Mouse (Mus musculus): ENCODE data around the gene Ccdc93. TPM values are rescaled to one million over a fixed set of nuclear protein-coding genes. Genes with fewer than 3 reads are reported as not detected.

Ccdc93 gene
- polyA plus RNA-seq, 1 experiment: 8.1 TPM

DNA sequence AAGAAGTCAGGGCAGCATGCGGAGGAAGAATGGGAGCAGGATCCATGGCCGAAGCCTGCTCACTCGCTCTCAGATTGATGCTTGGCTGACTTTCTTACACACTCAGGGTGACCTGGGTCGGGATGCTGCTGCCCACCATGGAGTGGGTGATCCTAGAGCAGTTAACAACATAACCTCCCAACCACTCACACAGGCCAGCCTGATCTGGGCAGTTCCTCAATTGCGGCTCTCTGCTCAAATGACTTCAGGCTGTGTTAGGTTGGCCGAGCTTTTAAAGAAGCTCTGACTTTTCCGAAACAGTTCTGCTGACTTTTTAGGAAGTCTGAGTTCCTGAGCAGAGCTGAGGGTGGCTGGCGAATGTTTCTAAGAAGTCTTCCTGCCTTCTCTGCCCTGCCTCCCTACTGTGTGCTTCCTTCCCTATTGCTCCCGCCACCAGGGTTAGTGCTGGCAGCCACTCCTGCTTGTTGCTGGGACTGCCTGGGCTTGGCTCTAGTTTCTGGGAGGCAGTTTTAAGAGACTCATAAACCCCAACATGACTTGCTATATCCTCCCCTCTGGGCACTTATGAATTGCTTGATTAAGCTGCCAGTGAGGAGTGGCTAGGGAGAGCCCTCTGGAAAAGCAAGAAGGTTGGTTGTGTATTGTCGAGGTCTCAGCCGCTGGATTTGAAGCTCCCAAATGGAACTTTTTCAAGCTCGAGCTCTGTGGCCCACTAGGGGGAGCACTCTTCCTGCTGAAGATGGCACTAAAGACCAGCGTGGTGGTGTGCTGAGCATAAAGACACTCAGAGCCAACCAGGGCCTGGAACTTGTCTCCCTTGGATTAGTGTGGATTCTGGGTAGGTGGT lies 9.9 kb downstream of the Ccdc93 start:
- DNase-seq: peak; percentile 53
- Histone ChIP-seq H3K4me1 (ENCODE audit: control insufficient read depth, insufficient read depth, low read length) (no peaks in the 10 kb centered on the region), H3K4me3 (replicated peaks; ENCODE audit: extremely low read depth, low read depth, low read length) (no peak overlapping the region)
- TF ChIP-seq CTCF (IDR thresholded peaks at IDR 0.05; ENCODE audit: insufficient read depth, low read length) (peak; percentile 82), POLR2A (IDR thresholded peaks at IDR 0.05; ENCODE audit: borderline replicate concordance, extremely low read depth, low read depth, low read length) (no peak)
- 67% methylated on average over 13 of the region's 13 CpGs for WGBS

DNA sequence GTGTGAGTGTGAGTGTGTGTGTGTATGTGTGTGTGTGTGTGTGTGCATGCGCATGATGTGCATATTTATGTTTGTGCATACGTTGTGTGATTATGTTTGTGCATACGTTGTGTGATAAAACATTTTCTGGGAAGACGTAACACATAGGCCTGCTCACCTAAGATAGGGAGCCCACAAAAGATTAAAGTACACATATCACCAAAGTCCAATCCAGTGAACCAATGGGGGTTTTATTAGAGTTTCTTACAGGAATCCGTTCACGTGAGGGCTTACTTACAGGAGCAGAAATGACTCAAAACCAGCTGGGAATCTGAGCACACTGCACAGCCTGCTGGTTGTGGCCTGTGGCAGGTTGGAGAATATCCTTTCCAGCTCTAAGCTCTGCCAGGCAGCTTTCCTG lies 13.3 kb downstream of the Ccdc93 start:
- Histone ChIP-seq H3K4me1 (ENCODE audit: control insufficient read depth, insufficient read depth, low read length) (no peaks in the 10 kb centered on the region), H3K4me3 (replicated peaks; ENCODE audit: extremely low read depth, low read depth, low read length) (no peak overlapping the region)
- no peak for DNase-seq
- 93% methylated on average over 6 of the region's 6 CpGs for WGBS
- TF ChIP-seq POLR2A (IDR thresholded peaks at IDR 0.05; ENCODE audit: borderline replicate concordance, extremely low read depth, low read depth, low read length): no peak
- TF ChIP-seq CTCF (IDR thresholded peaks at IDR 0.05; ENCODE audit: insufficient read depth, low read length): no peak

DNA sequence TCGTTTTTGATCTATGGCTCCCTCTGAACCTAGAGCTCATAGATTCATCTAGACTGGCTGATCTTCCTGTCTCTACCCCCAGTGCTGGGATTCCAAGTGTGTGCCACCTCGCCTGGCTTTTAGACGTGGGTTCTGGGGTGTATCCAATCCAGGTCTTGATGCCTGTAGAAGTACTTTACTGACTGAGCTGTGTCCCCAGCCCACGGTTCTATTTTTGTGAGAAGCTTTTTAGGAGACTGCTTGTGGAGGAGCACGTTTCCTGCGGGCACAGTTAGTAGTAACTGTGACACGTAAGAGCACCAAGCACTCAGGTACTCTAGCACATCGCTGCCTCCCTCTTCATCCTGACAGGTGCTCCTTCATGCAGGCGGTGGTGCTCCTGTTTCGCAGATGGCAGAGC lies 16.4 kb downstream of the Ccdc93 start:
- Histone ChIP-seq H3K4me1 (ENCODE audit: control insufficient read depth, insufficient read depth, low read length) (0 out of 2 replicates have a peak, but pooled peaks cover under 1% of the 10 kb centered on the region), H3K4me3 (replicated peaks; ENCODE audit: extremely low read depth, low read depth, low read length) (no peak overlapping the region)
- TF ChIP-seq CTCF (IDR thresholded peaks at IDR 0.05; ENCODE audit: insufficient read depth, low read length) (no peak), POLR2A (IDR thresholded peaks at IDR 0.05; ENCODE audit: borderline replicate concordance, extremely low read depth, low read depth, low read length) (no peak)
- DNase-seq: no peak
- 95% methylated on average over 10 of the region's 10 CpGs for WGBS

DNA sequence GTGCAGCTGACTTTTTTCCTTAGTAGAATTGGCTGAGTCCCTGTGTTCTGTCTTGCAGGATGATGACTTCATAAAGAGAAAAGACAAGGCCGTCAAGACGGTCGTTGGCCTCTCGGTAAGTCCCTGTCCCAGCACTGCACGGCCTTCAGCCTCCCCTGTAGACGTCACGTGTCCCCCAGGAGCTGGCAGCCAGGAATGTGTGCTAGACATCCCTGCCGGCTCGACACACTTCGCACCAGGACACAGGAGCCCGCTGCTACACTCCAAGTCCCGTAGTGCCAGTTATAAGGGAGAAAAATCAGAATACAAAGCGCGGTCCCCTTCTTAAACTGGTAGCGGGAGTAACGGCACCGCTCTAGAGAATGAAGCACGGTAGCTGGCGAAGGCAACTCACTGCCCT lies 17.3 kb downstream of the Ccdc93 start:
- Histone ChIP-seq H3K4me1 (ENCODE audit: control insufficient read depth, insufficient read depth, low read length) (0 out of 2 replicates have a peak, but pooled peaks cover 2% of the 10 kb centered on the region), H3K4me3 (replicated peaks; ENCODE audit: extremely low read depth, low read depth, low read length) (no peak overlapping the region)
- DNase-seq: no peak
- no peak for TF ChIP-seq POLR2A (IDR thresholded peaks at IDR 0.05; ENCODE audit: borderline replicate concordance, extremely low read depth, low read depth, low read length)
- TF ChIP-seq CTCF (IDR thresholded peaks at IDR 0.05; ENCODE audit: insufficient read depth, low read length): no peak
- 91% methylated on average over 19 of the region's 19 CpGs for WGBS

DNA sequence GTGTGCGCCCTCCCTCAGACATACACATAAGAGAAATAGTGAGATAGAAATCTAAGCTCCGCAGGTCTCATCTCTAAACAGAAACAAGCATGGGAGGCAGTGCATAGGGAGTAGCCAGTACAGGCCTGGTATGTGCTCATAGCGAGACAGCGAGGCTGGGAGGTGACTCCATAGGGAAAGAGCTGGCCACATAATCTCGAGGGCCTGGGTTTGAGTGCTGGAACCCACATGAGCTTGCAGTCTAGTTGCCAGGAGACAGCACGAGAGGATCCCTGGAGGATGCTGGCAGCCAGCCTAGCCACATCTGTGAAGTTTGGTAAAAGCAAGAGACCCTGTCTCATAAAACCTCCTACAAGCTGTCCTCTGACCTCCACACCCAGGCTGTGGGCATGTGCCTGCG lies 20.2 kb downstream of the Ccdc93 start:
- 0 out of 2 replicates have a peak, but pooled peaks cover 2% of the 10 kb centered on the region for H3K4me1 ChIP-seq (ENCODE audit: control insufficient read depth, insufficient read depth, low read length)
- no peak overlapping the region for H3K4me3 ChIP-seq (replicated peaks; ENCODE audit: extremely low read depth, low read depth, low read length)
- no peak for TF ChIP-seq CTCF (IDR thresholded peaks at IDR 0.05; ENCODE audit: insufficient read depth, low read length)
- TF ChIP-seq POLR2A (IDR thresholded peaks at IDR 0.05; ENCODE audit: borderline replicate concordance, extremely low read depth, low read depth, low read length): no peak
- no peak for DNase-seq
- 84% methylated on average over 7 of the region's 7 CpGs for WGBS

DNA sequence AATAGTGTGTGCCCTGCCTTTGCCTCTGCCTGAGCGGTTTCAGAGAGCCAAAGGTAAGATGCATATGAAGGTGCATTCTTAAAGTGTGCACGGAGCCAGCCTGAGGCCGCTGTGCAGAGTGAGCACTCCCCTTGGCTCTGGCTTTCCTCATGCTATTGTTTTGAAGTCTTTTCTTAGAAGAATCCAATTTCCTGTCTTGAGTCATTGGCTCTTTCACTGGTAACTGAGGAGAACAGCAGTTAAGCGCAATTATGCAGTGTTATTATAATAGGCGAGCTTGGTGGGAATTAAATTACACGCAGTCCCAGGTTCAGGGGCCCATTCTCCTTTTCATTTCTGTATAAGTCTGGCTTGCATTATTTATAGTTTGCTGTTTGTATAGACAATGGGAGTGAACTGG lies 21.6 kb downstream of the Ccdc93 start:
- TF ChIP-seq POLR2A (IDR thresholded peaks at IDR 0.05; ENCODE audit: borderline replicate concordance, extremely low read depth, low read depth, low read length) (no peak), CTCF (IDR thresholded peaks at IDR 0.05; ENCODE audit: insufficient read depth, low read length) (no peak)
- H3K4me1 ChIP-seq (ENCODE audit: control insufficient read depth, insufficient read depth, low read length): 0 out of 2 replicates have a peak, but pooled peaks cover 2% of the 10 kb centered on the region
- WGBS: 75% methylated on average over 6 of the region's 6 CpGs
- no peak for DNase-seq
- H3K4me3 ChIP-seq (replicated peaks; ENCODE audit: extremely low read depth, low read depth, low read length): no peak overlapping the region

DNA sequence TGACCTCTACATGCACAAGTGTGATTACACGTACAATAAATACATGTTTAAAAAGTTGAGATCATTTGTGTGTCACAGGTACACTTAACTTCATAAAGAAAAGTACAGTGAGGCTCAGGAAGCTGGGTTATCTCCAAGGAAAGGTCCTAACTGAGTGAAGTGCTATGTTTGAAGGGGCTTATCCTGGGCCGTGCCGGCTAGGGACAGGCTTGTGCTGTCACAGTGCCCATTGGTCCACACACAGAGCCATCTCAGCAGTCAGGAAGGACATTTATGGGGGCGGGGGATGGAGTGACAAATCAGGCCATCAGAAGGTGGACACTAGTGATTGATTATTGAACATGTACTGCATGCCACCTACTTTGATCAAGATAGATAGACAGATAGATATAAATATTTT lies 22.2 kb downstream of the Ccdc93 start:
- Histone ChIP-seq H3K4me1 (ENCODE audit: control insufficient read depth, insufficient read depth, low read length) (0 out of 2 replicates have a peak, but pooled peaks cover 2% of the 10 kb centered on the region), H3K4me3 (replicated peaks; ENCODE audit: extremely low read depth, low read depth, low read length) (no peak overlapping the region)
- no peak for TF ChIP-seq CTCF (IDR thresholded peaks at IDR 0.05; ENCODE audit: insufficient read depth, low read length)
- TF ChIP-seq POLR2A (IDR thresholded peaks at IDR 0.05; ENCODE audit: borderline replicate concordance, extremely low read depth, low read depth, low read length): no peak
- 93% methylated on average over 4 of the region's 4 CpGs for WGBS
- no peak for DNase-seq

DNA sequence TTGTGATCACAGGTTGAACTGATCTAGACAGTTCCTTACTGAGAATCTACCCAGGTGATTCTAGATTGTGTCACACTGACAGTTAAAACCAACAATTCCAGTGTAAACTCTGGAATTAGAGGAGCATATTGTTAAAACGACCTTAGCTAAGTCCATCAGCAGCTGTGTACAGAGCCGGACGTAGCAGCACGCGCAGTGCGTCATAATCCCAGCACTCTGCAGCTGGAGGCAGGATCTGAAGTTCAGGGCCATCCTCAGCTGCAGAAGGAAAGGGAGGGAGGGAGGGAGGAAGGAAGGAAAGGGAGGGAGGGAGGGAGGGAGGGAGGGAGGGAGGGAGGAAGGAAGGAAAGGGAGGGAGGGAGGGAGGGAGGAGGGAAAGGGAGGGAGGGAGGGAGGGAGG lies 24.1 kb downstream of the Ccdc93 start:
- H3K4me1 ChIP-seq (ENCODE audit: control insufficient read depth, insufficient read depth, low read length): 0 out of 2 replicates have a peak, but pooled peaks cover 2% of the 10 kb centered on the region
- TF ChIP-seq CTCF (IDR thresholded peaks at IDR 0.05; ENCODE audit: insufficient read depth, low read length) (no peak), POLR2A (IDR thresholded peaks at IDR 0.05; ENCODE audit: borderline replicate concordance, extremely low read depth, low read depth, low read length) (no peak)
- 82% methylated on average over 6 of the region's 6 CpGs for WGBS
- H3K4me3 ChIP-seq (replicated peaks; ENCODE audit: extremely low read depth, low read depth, low read length): no peak overlapping the region
- DNase-seq: no peak

DNA sequence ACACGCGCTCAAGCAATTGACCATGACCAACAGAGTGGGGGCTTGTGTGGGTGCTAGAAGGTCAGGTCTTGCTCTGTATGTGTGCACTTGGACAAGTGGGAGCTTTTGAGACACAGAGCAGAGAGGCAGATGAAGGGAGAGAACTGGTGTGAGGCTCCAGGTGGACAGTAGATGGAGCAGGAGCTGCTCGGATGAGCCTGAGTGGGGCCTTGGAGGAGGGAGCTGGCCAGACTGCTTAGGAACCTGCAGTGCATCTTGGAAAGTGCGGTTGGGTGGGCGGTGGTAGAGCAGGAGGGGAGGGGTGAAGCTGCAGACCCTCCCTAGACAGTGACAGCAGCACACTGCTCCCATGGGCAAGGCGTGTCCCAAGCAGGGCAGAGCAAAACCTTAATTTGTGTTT lies 29.2 kb downstream of the Ccdc93 start:
- 74% methylated on average over 6 of the region's 6 CpGs for WGBS
- no peak for DNase-seq
- Histone ChIP-seq H3K4me3 (replicated peaks; ENCODE audit: extremely low read depth, low read depth, low read length) (no peak overlapping the region), H3K4me1 (ENCODE audit: control insufficient read depth, insufficient read depth, low read length) (no peaks in the 10 kb centered on the region)
- TF ChIP-seq CTCF (IDR thresholded peaks at IDR 0.05; ENCODE audit: insufficient read depth, low read length): no peak
- no peak for TF ChIP-seq POLR2A (IDR thresholded peaks at IDR 0.05; ENCODE audit: borderline replicate concordance, extremely low read depth, low read depth, low read length)

DNA sequence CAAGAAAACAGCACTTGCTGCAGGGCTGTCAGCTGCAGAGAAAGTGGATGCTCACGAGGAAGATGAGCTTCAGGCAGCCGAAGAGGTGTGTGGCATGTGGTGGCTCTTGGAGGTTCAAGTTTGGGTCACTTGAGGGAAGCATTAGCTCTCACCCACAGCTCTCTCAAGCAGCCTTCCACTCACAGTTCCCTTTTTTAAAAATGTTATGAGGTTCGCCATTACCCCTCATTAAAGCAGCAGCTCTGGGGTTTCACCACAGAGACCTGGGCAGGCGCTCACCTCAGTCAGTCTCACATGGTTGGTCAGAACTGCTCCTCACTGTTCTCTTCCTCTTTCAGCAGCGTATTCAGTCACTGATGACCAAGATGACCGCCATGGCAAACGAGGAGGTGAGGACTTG lies 31.0 kb downstream of the Ccdc93 start:
- DNase-seq: no peak
- 78% methylated on average over 7 of the region's 7 CpGs for WGBS
- TF ChIP-seq CTCF (IDR thresholded peaks at IDR 0.05; ENCODE audit: insufficient read depth, low read length) (no peak), POLR2A (IDR thresholded peaks at IDR 0.05; ENCODE audit: borderline replicate concordance, extremely low read depth, low read depth, low read length) (no peak)
- Histone ChIP-seq H3K4me3 (replicated peaks; ENCODE audit: extremely low read depth, low read depth, low read length) (no peak overlapping the region), H3K4me1 (ENCODE audit: control insufficient read depth, insufficient read depth, low read length) (no peaks in the 10 kb centered on the region)

Data from lung, adult 2 months (tissue).